Mouse (Mus musculus) mouse embryonic stem cell (cell line): ENCODE measurements around the gene Ednrb.

Source experiments
- in situ Hi-C, 2 experiments: fragments of 300-500 bp; cut with MboI; formaldehyde crosslinking; loops; 1 replicate in 1 of 2; 3 replicates in 1 of 2; pipeline ENCODE4 v1.14.3; 2019 to 2020; ENCODE audit warnings: low sequenced_read_pairs in 2 of 2, low pct_unique_long_range_greater_than_20kb in 1 of 2, mixed read lengths in 1 of 2; ENCODE audit not compliant: unreplicated experiment in 1 of 2

The Ednrb gene

DNA sequence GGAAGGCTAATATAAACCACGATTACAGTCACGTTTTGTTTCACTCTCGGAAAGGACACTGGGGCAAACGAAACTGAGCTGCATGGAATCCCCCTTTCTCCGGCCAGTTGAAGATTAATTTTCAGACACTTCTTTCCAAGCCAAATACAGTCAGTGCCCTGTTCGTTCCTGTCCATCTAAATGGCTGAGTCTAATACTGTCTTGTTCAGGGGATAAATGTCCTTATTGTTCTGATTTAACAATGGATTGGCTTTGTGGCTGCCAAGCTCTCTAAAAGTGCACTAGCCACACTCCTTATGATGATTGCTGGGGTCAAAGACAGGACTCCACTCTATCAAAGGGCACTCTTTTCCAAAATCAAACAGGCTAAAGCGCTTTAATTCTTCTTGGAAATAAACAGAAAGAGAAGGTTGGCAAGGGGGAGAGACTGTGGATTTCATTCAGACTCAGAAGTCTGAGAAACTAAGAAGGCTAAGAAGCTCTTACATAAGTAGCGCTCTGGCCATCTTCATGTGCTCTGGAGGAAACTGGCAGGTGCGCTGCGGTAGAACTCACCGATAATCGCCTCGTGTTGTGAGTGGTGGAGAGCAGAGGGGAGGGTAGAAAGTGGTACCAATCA is 65.6 kb downstream of the Ednrb start:
- in situ Hi-C loops, result no loop called here

DNA sequence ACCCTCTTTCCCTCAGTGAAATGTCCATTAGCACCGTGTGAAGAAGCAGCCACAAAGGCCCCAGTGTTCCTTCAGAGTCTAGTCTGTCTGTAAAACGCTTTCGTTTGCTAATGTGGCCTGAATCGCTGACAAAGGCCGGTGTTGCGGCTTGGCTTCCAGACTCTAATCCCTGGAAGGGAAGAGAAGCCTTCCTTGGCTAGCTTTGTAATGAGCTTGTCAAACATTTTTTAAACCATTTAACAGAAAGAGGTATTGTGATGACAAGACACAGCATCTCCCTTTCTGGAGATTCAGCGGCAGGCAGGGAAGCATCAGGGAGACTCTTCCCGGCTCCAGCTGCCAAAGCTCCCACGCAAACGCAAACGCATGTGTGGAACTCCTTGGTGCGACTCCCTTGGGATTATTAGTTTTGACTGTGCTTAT is 66.2 kb downstream of the Ednrb start:
- in situ Hi-C loops, result no loop called here

DNA sequence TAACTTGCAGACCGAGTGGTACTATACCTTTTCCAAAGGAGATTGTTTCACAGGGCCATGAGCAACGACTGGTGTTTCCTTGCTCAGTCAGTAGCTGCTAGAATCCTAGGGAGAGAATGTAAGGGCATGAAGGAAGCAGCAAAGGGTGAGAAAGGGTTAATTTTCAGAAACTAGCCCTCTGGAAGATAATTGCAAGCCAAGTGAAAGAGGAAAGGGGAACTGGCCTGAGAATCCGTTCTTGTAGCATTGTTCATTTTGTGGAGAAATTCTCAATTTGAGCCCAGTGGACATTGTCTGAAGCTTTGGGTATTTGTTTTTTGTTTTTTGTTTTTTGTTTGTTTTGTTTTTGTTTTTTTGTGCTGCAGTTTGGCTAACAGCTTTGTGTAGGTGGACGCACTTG is 66.8 kb downstream of the Ednrb start:
- in situ Hi-C loops, result no loop called here

DNA sequence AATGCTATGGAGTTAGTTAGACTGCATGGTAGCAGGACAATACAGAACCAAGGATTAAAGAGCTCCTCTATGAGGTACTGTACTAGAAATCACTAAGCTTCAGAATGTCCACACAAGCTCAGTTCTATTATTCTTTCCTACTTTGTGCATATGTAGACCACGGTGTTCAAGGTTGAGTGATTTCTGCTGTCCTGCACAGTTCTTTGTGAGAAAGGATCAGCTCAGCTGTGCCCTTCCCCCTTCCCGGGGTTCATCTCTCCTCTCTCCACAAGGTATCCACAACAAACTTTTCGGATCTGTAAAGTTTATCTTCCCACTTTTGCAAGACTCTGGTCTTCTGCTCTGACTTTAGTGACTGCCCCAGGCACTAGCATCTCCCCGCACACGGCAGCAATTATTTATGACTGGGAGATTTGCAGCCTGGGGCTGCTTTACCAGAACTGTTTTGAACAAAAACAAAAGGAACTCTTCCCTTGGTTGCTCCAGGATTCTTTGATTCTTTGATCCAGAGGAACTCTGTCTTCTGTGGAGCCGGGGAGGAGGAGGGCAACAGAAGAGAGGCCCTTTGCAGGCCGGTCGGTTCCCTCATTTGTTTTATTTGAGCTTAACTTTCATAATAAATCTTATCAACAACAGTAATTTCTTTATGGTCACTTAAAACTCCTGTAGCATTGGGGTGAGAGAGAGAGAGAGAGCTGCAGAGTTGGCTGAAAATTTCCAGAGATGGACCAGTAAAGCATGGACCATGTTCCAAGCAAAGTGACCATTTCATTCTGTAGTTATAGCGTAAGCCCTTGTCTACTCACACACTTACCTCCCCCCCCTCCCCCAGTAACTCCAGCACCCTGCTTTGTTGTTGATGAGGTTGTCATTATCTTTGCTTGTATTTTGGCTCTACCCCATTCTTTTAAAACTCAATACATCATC is 74.6 kb downstream of the Ednrb start:
- in situ Hi-C loops, result no loop called here

DNA sequence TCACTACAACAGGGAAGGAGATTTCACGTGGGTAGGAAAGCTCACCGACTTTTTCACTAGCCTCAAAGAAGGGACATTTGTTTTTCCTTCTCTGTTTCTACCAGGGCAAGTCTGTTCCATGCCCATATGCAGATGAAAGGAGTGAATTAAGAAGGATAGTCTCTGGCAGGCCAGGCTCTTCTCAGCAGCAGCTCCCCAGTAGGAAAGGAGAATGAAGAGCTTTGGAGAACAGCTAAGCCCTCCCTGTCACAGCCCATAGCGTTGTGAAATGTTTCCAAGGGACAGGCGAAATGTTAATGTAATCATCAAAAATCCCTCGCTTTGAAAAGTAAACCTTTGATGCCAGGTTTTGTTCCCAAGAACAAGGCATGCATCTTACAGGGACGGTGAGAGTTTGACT is 76.7 kb downstream of the Ednrb start:
- in situ Hi-C loops, result no loop called here
